Mouse (Mus musculus): ENCODE data around the gene Etnppl.

Etnppl gene

GRCm38 (mm10) chr3:130677671-130678460, 60.6 kb downstream of the Etnppl start:
- DNase-seq, result no peak

- no peak for DNase-seq
Observed at GRCm38 (mm10) chr3:130681226-130681625, 64.0 kb downstream of the Etnppl start.

GRCm38 (mm10) chr3:130682183-130682582, 64.9 kb downstream of the Etnppl start:
- DNase-seq, result no peak

- DNase-seq, result no peak
Observed at GRCm38 (mm10) chr3:130683836-130684235, 66.6 kb downstream of the Etnppl start.

GRCm38 (mm10) chr3:130684276-130685013, 67.2 kb downstream of the Etnppl start:
- no peak for DNase-seq

- DNase-seq, result no peak
Observed at GRCm38 (mm10) chr3:130685014-130685366, 67.7 kb downstream of the Etnppl start.

- no peak for DNase-seq
Observed at GRCm38 (mm10) chr3:130687051-130687450, 69.8 kb downstream of the Etnppl start.

Measured in thymus, adult 18-20 months (tissue).